Mouse (Mus musculus) kidney, adult 8-10 months (tissue): ENCODE data around the gene Loxl4.

Experiments
- DNase-seq, 2 experiments: peaks; one replicate each; pipeline ENCODE4 v3.0.0; 2022

Loxl4 gene

GRCm38 (mm10) chr19:42608082-42608481, 4.5 kb downstream of the Loxl4 start:
- DNase-seq = no peak

- no peak for DNase-seq
Observed at GRCm38 (mm10) chr19:42602576-42602975, 10.0 kb downstream of the Loxl4 start.

- no peak for DNase-seq
Observed at GRCm38 (mm10) chr19:42602041-42602440, 10.6 kb downstream of the Loxl4 start.

GRCm38 (mm10) chr19:42601445-42601844, 11.2 kb downstream of the Loxl4 start:
- peak; percentile 46 to 68 for DNase-seq

GRCm38 (mm10) chr19:42600591-42600990, 12.0 kb downstream of the Loxl4 start:
- no peak for DNase-seq

- DNase-seq = peak; percentile 27 to 52
Observed at GRCm38 (mm10) chr19:42599891-42600290, 12.7 kb downstream of the Loxl4 start.

GRCm38 (mm10) chr19:42597896-42598295, 14.7 kb downstream of the Loxl4 start:
- peak; percentile 25 to 39 for DNase-seq

- no peak for DNase-seq
Observed at GRCm38 (mm10) chr19:42597286-42597685, 15.3 kb downstream of the Loxl4 start.

GRCm38 (mm10) chr19:42595066-42595465, 17.5 kb downstream of the Loxl4 start:
- DNase-seq = no peak

- DNase-seq = no peak
Observed at GRCm38 (mm10) chr19:42593456-42593855, 19.2 kb downstream of the Loxl4 start.

GRCm38 (mm10) chr19:42591534-42591933, 21.1 kb downstream of the Loxl4 start:
- no peak for DNase-seq

GRCm38 (mm10) chr19:42589246-42589645, 23.4 kb downstream of the Loxl4 start:
- no peak for DNase-seq

GRCm38 (mm10) chr19:42587704-42588103, 24.9 kb downstream of the Loxl4 start:
- DNase-seq = no peak

- DNase-seq = no peak
Observed at GRCm38 (mm10) chr19:42584188-42584587, 28.4 kb downstream of the Loxl4 start.

GRCm38 (mm10) chr19:42583677-42584076, 28.9 kb downstream of the Loxl4 start:
- DNase-seq = no peak

GRCm38 (mm10) chr19:42582811-42583370, 29.7 kb downstream of the Loxl4 start:
- DNase-seq = no peak

- no peak for DNase-seq
Observed at GRCm38 (mm10) chr19:42580701-42581100, 31.9 kb downstream of the Loxl4 start.

- DNase-seq = no peak
Observed at GRCm38 (mm10) chr19:42578631-42579030, 34.0 kb downstream of the Loxl4 start.

GRCm38 (mm10) chr19:42576856-42577255, 35.8 kb downstream of the Loxl4 start:
- DNase-seq = no peak

GRCm38 (mm10) chr19:42575317-42575716, 37.3 kb downstream of the Loxl4 start:
- DNase-seq = no peak

GRCm38 (mm10) chr19:42571291-42571690, 41.3 kb downstream of the Loxl4 start:
- DNase-seq = no peak

GRCm38 (mm10) chr19:42569076-42569475, 43.5 kb downstream of the Loxl4 start:
- no peak for DNase-seq

- DNase-seq = no peak
Observed at GRCm38 (mm10) chr19:42567020-42567419, 45.6 kb downstream of the Loxl4 start.

GRCm38 (mm10) chr19:42566283-42567019, 46.2 kb downstream of the Loxl4 start:
- DNase-seq = no peak
